Mouse (Mus musculus) gastrocnemius, adult 8-10 months (tissue): ENCODE data around the gene Apol11b. TPM values are rescaled to one million over a fixed set of nuclear protein-coding genes. Genes with fewer than 3 reads are reported as not detected.
"Not testable (repeated sequence)": the region's sequence is repeated elsewhere in the genome, so short reads cannot be mapped to it uniquely, and the experiment has no call there.

Experiments
- DNase-seq, 2 experiments: peaks; one replicate each; pipeline ENCODE4 v3.0.0; 2022; ENCODE audit warnings: low spot score in 2 of 2
- total RNA-seq, 4 experiments: library from RNA; stranded (reverse); gene quantifications; 2 replicates each; pipeline ENCODE4 v1.2.4; 2022

Apol11b gene
- under 1 TPM in 1 of 4 experiments, not detected in 3; 0.13 TPM for total RNA-seq

DNA sequence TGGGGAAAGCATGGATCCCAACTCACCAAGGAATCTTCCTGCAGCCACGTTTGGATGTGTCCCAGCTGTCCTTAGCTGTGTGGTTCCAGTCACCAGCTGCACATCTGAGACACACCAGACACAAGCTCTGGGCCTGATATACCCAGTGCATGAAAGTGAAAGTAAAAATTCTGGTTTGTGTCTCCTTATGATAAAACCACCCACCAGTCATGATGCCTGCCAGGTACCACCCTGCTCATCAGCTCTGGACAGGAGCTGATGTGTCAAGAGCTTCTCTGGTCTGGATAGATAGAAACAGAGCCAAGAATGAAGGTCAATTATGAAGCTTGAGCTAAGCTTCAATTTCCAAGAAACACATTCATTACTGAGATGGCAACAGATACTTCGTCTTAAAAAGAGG is at the start of gene Apol11b:
Gene Apol11b, minus strand, starts transcription at position 111 of the 400 bp plus-strand sequence.
- not testable (repeated sequence) for DNase-seq

DNA sequence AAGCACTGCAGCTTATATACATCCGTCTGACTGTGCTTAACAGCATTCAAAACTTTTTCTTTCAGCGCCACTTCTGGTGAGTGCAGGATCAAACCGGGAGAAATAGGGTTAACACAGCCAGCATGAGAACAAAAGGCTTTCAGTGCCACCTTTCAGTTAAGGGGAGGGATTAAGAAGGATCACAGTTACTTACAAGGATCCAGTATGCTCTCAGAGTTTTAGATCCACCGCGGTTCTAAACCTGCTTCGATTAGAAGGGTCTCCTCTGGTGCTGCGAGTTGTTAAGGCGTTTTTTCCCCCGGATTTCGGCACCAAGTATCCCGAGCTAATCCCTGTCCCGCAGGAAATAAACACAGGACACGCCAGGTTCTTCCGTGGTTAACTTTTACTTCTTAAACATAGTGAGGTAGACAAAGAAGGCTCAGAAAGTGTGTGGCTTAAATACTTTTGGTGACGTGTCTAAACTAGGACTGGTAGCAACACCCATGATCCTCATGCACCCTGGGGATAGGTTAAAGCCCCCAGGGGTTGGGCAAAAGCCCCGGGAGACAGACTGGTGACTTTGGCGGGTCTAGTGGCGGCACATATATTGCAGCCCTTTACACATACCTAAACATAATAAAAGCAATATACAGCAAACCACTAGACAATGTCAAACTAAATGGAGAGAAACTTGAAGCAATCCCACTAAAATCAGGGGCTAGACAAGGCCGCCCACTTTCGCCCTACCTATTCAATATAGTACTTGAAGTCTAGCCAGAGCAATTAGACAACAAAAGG is 48.6 kb upstream of the Apol11b start:
- not testable (repeated sequence) for DNase-seq

DNA sequence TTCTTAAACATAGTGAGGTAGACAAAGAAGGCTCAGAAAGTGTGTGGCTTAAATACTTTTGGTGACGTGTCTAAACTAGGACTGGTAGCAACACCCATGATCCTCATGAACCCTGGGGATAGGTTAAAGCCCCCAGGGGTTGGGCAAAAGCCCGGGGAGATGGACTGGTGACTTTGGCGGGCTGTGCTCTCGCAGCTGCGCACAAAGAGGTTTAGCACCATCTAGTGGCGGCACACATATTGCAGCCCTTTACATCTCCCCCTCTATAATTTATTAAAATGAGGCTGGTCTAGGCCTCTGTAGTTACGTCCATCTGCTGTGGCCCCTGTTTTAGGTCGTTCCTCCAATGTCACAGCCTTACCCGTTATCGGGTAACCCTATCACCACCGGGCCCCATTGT is 40.9 kb upstream of the Apol11b start:
- DNase-seq: peak; percentile 4 to 8

DNA sequence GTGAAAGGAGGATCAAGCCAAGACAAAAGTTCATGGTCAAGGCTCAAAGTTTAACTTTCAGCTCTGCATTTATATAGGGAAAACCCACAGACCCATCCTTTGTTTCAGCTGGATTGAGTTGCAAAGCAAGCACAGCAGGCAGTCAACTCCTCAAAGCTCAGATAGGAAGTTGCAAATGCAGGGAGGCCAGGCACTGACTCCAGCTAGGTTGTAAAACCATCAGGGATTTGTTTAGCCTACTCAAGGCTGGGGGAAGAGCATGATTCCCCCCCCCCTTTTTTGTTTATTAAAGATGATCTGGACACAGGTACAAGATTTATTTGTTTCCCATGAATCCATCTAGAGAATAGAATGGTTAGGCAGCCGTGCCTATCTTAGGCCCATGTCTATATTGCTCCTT is 31.0 kb upstream of the Apol11b start:
- DNase-seq: not testable (repeated sequence)

DNA sequence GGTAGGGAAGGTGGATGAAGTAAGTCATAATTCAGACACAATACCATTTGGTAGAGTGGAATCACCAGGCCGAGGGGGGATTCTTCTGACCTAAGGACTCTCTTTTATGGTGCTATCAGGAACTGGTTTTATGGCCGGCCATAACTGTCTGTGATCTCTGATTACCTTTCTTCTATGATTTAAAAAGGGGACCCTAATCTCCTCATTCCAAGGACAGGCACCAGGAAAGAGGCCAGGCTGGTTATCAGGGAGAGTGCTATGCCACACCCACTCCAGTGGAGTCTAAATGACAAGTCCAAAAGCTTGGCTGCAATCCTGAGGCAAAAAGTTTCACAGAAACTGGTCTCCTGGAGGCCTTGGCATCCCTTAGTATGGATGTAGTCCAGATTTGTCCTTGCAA is 18.8 kb upstream of the Apol11b start:
- not testable (repeated sequence) for DNase-seq

DNA sequence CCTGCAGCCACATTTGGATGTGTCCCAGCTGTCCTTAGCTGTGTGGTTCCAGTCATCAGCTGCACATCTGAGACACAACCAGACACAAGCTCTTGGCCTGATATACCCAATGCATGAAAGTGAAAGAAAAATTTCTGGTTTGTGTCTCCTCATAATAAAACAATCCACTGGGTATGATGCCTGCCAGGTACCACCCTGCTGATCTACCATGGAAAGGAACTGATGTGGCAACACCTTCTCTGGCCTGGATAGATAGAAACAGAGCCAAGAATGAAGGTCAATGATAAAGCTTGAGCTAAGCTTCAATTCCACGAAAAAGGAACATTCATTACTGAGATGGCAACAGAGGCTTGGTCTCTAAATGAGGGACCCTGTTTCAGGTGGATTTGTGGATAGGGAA is 16.7 kb upstream of the Apol11b start:
- not testable (repeated sequence) for DNase-seq

DNA sequence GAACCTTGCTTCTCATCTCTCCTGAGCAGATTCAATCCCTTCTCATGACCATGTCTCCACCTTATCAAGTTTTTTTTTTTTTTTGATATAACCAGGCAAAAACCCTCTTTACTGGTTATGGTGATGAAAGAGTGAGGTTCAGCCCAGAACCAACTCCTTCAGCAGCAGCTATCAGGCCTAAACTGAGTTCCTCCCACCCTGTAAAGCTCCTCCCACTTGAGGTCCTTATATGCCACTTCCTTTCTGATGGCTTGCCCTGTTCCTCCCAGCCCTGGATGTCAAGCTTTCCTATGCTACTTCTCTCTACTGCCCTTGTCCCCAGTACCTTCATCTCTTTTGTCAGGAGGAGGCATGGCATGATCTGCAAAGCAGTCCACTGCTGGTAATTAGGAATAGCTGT is 8.1 kb upstream of the Apol11b start:
- not testable (repeated sequence) for DNase-seq

DNA sequence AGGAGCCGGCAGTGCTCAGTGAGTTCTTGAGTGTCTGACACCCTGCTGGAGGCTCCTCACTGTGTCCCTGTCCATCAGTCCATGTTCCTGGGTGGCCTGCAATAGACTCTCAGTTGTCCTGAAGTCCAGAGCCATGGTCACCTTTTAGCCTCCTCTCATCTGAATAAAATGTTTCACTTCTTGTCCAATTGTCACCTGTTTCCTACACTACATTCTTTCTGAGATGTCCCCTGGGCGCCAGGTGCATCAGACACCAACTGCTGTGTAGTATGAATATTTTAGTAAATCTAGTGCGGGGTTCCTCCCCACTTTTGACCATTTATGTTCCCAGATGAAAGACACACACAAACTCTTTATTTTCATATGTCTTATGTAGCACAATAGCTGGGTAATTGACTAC is 13.3 kb downstream of the Apol11b start:
- not testable (repeated sequence) for DNase-seq

DNA sequence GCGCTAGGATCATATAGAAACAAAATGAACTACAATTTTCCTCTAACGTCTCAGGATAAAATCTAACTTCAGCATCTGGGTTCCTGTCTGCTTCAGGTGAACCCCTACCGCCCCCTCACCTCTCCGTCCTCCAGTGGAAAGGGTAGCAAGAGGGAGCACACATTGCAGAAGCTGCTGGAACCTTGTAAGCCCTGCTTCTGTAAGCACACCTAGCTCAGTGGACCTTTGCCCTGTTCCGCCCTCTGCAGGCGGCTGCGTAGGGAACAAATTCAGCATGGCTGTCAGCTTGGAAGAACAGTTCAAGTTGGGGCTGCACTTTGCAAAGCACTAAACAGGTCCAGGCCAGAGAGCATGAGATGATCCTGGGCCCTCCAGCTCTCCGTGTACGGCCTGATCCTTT is 14.4 kb downstream of the Apol11b start:
- DNase-seq: not testable (repeated sequence)

DNA sequence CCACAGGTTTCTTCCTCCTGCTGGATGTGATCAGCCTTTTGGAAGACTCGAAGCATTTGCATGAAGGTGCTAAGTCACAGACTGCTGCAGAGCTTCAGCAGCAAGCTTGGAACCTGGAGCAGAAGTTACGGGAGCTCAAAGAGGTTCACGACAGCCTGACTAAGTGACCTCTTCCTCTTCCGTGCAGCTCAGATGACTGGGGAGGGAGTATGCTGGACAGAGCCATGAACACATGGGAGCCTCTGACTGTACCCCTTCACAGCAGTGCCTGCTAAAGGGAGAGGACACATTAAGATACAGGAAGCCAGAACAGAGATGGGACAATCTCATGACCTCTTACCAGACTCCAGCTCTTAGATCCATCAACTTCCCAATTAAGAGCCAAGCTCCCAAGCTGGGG is 16.6 kb downstream of the Apol11b start:
- DNase-seq: not testable (repeated sequence)

DNA sequence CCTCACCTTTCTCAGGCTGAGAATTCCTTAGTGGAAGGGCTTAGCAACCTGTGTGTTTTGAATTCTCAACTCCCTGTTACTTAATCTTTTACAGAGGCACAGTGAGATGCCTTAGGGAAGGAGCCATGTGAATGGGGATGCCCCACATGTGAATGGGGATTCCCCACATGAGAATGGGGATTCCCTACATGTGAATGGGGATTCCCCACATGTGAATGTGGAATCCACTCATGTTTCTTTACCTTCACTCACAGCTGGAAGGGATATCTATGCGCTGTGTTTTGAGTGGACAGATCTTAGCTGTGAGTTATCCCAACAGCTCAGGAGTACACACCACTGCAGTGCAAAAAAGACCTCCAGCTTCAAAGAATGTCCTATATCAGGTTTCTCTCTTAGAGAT is 18.4 kb downstream of the Apol11b start:
- no peak for DNase-seq

DNA sequence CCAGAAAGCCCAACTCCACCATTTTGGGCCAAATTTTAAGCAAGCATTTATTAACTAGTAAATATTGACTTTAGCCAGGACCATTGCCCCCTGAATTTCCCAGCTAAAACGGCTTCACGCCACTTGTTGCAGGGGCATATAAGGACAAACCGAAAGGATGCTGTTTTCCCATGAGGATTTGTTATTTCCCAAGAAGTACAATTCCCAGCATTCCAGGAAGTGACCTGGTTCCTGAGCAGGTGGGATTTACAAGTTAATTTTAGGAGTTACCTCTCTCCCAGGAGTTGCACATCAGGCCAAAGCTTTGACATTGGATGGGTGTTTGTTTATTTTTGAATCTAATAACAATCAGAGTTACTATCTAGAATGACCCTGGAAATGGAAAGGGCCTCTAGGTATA is 37.0 kb downstream of the Apol11b start:
- DNase-seq: no peak

DNA sequence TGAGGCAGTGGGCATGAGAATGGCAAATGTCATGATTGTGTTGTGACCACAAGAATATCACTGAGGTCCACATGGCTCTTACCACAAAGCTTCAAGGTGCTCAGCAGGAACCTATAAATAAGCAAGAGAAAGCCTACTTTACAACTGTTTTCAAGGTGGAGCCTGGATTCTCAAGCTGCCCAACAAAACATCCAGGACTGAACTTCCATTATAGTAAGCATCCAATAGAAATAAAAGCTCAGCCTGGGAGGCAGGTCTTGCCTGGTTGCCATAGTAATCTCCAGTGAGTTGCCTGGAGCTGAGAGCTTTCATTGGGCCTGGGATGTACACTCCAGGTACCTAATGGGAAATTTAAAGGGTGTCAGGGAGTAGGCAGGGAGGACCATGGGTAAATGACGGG is 44.1 kb downstream of the Apol11b start, which contains the start of gene Gm36245:
Gene Gm36245, plus strand, starts transcription at position 301 of the 400 bp plus-strand sequence.
- DNase-seq: no peak

DNA sequence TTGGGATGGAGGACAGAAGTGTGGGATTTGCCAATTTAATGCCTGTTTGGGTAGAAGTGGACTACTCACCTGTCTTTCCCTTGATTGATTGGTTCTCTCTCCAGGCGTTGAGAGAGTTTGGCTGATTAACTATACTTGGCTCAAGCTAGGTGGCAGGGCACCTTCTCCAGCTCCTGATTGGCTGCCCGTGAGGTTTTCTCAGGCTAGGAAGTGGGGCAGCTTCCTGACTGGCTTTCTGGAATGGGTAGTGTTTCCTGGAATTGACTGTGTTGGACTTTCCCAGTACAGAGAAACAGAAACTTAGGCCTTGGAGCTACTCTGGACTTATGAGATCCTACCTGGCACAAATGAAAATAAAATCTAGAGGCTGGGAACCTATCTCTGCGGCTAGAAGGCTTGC is 44.7 kb downstream of the Apol11b start:
- DNase-seq: no peak

DNA sequence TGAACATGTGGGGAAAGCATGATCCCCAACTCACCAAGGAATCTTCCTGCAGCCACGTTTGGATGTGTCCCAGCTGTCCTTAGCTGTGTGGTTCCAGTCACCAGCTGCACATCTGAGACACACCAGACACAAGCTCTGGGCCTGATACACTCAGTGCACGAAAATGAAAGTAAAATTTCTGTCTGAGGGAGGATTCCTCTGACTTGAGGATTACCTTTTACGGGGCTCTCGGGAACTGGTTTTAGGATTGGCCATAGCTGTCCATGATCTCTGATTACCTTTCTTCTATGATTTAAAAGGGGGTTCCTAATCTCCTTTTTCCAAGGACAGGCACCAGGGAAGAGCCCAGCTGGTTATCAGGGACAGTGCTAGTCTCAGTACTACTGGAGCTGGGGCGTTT is 47.1 kb downstream of the Apol11b start, which contains the start of gene Apol10b:
Gene Apol10b, minus strand, starts transcription at position 165 of the 400 bp plus-strand sequence.
- no peak for DNase-seq

DNA sequence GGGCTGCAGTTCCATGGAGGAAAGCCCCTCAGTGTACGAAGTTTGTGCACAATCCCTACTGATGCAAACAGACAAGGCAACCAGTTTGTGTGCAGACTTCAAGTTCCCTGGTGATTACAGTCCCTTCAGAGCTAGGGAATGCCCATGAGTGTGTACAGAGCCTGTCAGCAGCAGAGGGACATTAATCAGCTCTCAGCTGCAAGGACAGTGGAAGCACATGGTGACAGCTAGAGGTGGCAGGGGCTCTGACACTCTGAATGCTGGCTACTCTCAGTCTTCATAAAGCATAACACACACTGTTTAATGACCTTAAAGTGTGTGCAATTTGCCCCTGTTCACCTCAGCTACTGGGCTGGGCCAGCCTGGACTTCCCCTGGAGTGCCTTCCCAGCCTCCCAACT is 49.5 kb downstream of the Apol11b start:
- no peak for DNase-seq

DNA sequence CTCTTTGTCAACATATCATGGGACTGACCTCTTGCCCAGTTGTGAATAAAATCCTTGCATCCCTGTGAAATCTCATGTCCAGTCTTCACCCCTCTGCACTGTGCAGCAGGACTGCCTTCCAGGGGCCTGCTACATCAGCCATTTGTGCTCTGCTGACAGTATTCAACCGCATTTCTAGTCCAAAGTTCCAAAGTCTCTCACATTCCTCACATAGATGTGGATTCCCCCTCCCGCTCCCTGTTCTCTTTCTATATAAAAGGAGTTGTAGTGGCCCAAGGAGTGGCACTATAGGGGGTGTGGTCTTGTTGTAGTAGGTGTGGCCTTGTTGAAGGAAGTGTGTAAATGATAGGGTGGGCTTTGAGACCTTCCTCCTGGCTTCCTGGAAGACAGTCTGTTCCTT is 52.2 kb downstream of the Apol11b start:
- DNase-seq: no peak

DNA sequence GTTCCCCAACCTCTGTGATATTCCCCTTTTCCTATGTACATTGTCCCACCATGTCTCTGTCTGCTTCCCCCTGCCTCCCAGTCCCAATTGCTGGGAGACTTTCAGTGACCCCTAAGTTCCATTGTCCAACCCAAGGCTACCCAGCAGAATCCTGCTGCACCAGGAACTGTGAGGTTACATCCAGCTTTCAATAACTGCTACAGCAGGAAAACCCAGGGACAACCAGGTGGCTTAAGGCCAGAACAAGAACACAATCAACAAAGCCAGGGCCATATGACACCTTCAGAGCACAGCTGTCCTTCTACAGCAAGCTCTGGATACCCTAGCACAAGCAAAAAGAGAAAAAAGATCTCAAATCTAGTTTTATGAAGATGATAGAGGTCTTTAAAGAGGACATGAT is 54.1 kb downstream of the Apol11b start:
- no peak for DNase-seq

DNA sequence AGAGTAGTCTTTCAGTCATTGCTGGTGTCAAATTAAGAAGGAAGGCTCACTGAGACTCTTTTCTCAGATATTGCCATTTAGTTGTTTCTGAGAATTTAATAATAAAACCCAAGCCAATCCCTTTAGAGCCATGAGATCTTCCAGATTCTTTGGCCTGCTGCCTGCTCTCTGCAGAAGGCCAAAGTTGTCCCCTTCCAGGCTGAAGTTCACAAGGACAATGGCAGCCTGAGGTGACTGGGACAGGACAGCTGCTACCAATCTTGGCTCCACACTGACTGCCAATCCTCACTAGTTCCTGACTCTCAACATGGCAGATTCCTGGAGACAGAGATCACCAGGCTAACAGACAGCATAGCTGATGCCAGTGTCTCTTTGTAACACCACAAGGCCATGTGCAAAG is 56.1 kb downstream of the Apol11b start:
- DNase-seq: no peak
